In the genomic region with DNA sequence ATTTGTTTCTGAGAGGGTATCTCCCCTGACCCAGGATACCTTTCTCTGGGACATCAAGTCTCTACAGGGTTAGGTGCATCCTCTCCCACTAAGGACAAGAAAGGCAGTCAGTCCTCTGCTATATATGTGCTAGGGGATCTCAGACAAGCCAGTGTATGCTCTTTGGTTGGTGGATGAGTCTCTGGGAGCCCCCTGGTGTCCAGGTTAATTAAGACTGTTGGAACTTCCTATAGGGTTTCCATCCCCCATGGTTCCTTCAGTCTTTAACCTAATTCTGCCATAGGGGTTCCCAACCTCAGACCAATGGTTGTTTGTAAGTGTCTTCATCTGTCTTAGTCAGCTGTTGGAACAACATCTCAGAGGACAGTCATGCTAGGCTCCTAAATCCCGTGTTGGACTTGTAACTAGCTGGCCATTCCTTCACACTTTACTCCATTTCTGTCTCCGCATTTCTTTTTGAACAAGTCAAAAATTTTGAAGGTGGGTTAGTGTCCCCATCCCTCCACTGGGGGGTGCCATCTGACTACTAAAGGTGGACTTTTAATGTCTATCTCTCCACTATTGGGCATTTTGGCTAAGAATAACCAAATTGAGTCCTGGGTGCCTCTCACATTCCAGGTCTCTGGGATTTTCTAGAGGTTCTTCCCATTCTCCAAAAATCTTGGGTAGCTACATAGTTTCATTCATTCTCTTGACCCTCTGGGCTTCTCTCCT, we compare ENCODE assay signal across 22 mouse cellular contexts. TPM values are rescaled to one million over a fixed set of nuclear protein-coding genes. Genes with fewer than 3 reads are reported as not detected.
DNase-seq lines count a peak whose midpoint lies in the region; TF ChIP-seq lines count a peak whose summit lies in the region.
"Had no signal": no experiment of that assay in that cellular context is flagged by ENCODE, and none has a peak within 500 bp of the region (broad histone marks: within the 10 kb centered on the region; RNA-seq: fewer than 3 reads in every experiment).

No protein-coding gene starts in this region.

- H3K27ac ChIP-seq in gastrocnemius, adult 2 months: no peak overlapping the region
- H3K27ac ChIP-seq: heart, embryonic 10.5 days; hindbrain, embryonic 10.5 days; neural tube, embryonic 13.5 days had no signal

- DNase-seq in adrenal gland, adult 2 months: peak; percentile 10
- DNase-seq in adrenal gland, postnatal 4 days (ENCODE audit: low spot score in 2 of 2): no peak
- peak; percentile 4 for DNase-seq in layer of hippocampus, adult 11-12 months (ENCODE audit: low spot score)
- DNase-seq in layer of hippocampus, postnatal 14 days (ENCODE audit: low spot score in 2 of 2): no peak
- DNase-seq in 3T3-L1 (ENCODE audit: low read depth, low spot score) (peak; percentile 33), WW6 (ENCODE audit: low read depth, low spot score) (peak; percentile 24)
- no peak for DNase-seq in right cerebral cortex, adult 18-20 months
- DNase-seq in gastrocnemius, adult 2 months: no peak

- no peak for TF ChIP-seq CTCF in gastrocnemius, adult 2 months (IDR thresholded peaks at IDR 0.05)

- H3K4me3 ChIP-seq in gastrocnemius, adult 2 months: no peak overlapping the region
- H3K4me3 ChIP-seq: heart, embryonic 10.5 days; hindbrain, embryonic 10.5 days; neural tube, embryonic 13.5 days had no signal

- intact Hi-C loops in gastrocnemius, adult 2 months (cut with DNase I): no loop called here

RNA-seq across cellular contexts. Expression of a gene that starts 3.5 kb away (rescaled TPM):
- total RNA-seq in adrenal gland, adult 2 months (2021): not detected
- not detected in 2 replicates for polyA plus RNA-seq in adrenal gland, adult 2 months (2012; rRNA removed)
- not detected for total RNA-seq in adrenal gland, postnatal 4 days (2021)
- total RNA-seq in layer of hippocampus, postnatal 14 days (2021): not detected
- total RNA-seq in gastrocnemius, adult 2 months (2021): not detected
- total RNA-seq: G1E; gastrocnemius, adult 18-20 months; left cerebral cortex, postnatal 14 days; megakaryocyte-erythroid progenitor cell, adult 5-6 weeks had no signal
- polyA plus RNA-seq: cortical plate, adult 2 months; forebrain, embryonic 14.5 days; G1E; heart, embryonic 10.5 days; hindbrain, embryonic 10.5 days; inflammation-experienced regulatory T-cells, adult 6 months; liver, embryonic 11.5 days; lung, postnatal 0 days; neural tube, embryonic 13.5 days; small intestine, adult 2 months; stomach, embryonic 16.5 days had no signal

RNA-seq across cellular contexts. Expression of a gene that starts 40.2 kb away (rescaled TPM):
- total RNA-seq in adrenal gland, adult 2 months (2021): not detected
- polyA plus RNA-seq in adrenal gland, adult 2 months (2012; rRNA removed): not detected in 2 replicates
- total RNA-seq in adrenal gland, postnatal 4 days (2021): not detected
- not detected for total RNA-seq in layer of hippocampus, postnatal 14 days (2021)
- total RNA-seq in gastrocnemius, adult 2 months (2021): not detected
- total RNA-seq: G1E; gastrocnemius, adult 18-20 months; left cerebral cortex, postnatal 14 days; megakaryocyte-erythroid progenitor cell, adult 5-6 weeks had no signal
- polyA plus RNA-seq: cortical plate, adult 2 months; forebrain, embryonic 14.5 days; G1E; heart, embryonic 10.5 days; hindbrain, embryonic 10.5 days; inflammation-experienced regulatory T-cells, adult 6 months; liver, embryonic 11.5 days; lung, postnatal 0 days; neural tube, embryonic 13.5 days; small intestine, adult 2 months; stomach, embryonic 16.5 days had no signal

Comparison
In these comparisons a context has a peak if more than half of its experiments do, and no peak if none do; other contexts are left out.
1. DNase-seq: peak in adrenal gland, adult 2 months (single experiment), layer of hippocampus, adult 11-12 months (single experiment), 3T3-L1 (single experiment) and WW6 (single experiment); none in adrenal gland, postnatal 4 days (0 of 2), layer of hippocampus, postnatal 14 days (0 of 2), right cerebral cortex, adult 18-20 months (single experiment) and gastrocnemius, adult 2 months (single experiment).